Mouse (Mus musculus) stomach, embryonic 14.5 days (tissue): Measurements from ENCODE around the gene Reep6. TPM values are rescaled to one million over a fixed set of nuclear protein-coding genes. Genes with fewer than 3 reads are reported as not detected.
"Not testable (repeated sequence)": the region's sequence is repeated elsewhere in the genome, so short reads cannot be mapped to it uniquely, and the experiment has no call there.

Source experiments
- ATAC-seq: fragments of 200-750 bp; cut with Nextera tagmentation; 2 replicates; pipeline ENCODE4 v1.8.0; 2017; ENCODE audit warnings: low read depth, moderate TSS enrichment; ENCODE audit not compliant: insufficient number of reproducible peaks, insufficient read depth, low FRiP score
- H3K27ac ChIP-seq: fragments of 300-500 bp; sonication (generic); 2 replicates; pipeline ENCODE4 v1.5.1; 2014; ENCODE audit warnings: mild to moderate bottlenecking, low read length, moderate library complexity, mixed read lengths
- H3K27me3 ChIP-seq: fragments of 300-500 bp; sonication (generic); 2 replicates; pipeline ENCODE4 v1.6.1; 2014; ENCODE audit warnings: low read length, control low read depth, mixed read lengths; ENCODE audit not compliant: control insufficient read depth, insufficient read depth
- H3K36me3 ChIP-seq: fragments of 300-500 bp; sonication (generic); 2 replicates; pipeline ENCODE4 v1.6.1; 2014; ENCODE audit warnings: mild to moderate bottlenecking, control low read depth, low read length, moderate library complexity, mixed read lengths; ENCODE audit not compliant: control insufficient read depth, insufficient read depth
- H3K4me1 ChIP-seq: fragments of 300-500 bp; sonication (generic); 2 replicates; pipeline ENCODE4 v1.6.1; 2014; ENCODE audit warnings: low read length, control low read depth, mixed read lengths; ENCODE audit not compliant: control insufficient read depth, insufficient read depth
- H3K4me2 ChIP-seq: fragments of 300-500 bp; sonication (generic); replicated peaks from 2 replicates; pipeline ENCODE4 v1.6.1; 2014; ENCODE audit warnings: low read depth, low read length, control low read depth
- H3K4me3 ChIP-seq: fragments of 300-500 bp; sonication (generic); 2 replicates; pipeline ENCODE4 v1.5.1; 2014; ENCODE audit warnings: low read depth, low read length, control low read depth
- H3K9ac ChIP-seq: fragments of 300-500 bp; sonication (generic); replicated peaks from 2 replicates; pipeline ENCODE4 v1.6.1; 2014; ENCODE audit warnings: low read depth, mild to moderate bottlenecking, control low read depth, low read length, moderate library complexity, mixed read lengths
- H3K9me3 ChIP-seq: fragments of 300-500 bp; sonication (generic); 2 replicates; pipeline ENCODE4 v1.6.1; 2016; ENCODE audit warnings: low read depth, low read length, control low read depth; ENCODE audit not compliant: control insufficient read depth
- WGBS: fragments of 180-500 bp; shearing (Covaris S2); extraction: QIAGEN DNeasy Blood & Tissue Kit; methylation state at CpG from one replicate; pipeline ENCODE4 v1.1.7; 2014; 5-methylcytosine and 5-hydroxymethylcytosine counted together
- polyA plus RNA-seq: library from polyadenylated mRNA; unstranded; fragments of >200 nt; fragmentation: Nextera tagmentation; extraction: Ambion mirVana; gene quantifications from 2 replicates; pipeline ENCODE4 v1.2.1, GENCODE M21; 2014

The Reep6 gene
- polyA plus RNA-seq, 1 experiment from 2014 or later = 18.0 TPM

DNA sequence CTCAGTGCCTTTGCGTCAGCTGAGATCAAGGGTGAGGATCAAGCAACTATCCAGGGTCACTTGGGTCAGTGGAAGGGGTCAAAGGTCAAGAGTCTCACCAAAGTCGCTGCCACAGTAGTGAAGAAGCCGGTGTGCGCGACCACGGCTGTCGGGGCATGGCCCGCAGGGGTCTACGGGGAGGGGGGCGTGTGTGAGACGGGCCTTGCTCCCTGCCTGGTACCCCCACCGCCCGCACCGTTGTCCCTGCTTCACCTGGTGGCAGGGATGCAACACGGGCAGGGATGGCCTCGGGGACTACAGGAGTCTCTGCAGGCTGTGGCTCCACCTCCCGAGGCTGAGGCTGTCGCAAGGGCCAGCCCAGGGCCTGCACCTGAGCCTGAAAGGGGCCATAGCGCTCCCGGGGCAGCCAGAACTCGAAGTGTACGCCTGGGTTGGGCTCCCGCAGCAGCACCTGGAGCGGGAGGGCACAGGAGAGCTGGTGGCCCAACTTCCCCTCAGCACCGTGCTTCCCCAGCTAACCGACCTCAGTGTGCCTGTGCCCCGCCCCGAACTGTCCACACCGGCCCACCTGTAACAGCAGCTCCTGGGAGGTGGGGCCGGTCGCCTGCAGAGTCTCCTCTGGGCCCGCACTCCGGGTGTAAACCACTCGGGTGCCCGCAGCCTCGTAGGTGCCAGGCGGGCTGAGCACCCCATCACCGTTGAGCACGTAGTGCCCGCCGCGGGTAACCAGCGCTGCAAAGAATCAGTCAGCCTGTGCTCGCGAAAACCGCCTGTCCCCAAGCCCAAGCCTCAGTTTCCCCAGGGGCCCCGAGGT, 11.9 kb downstream of the Reep6 start:
- 5% methylated on average over 46 of the region's 47 CpGs for WGBS
- Histone ChIP-seq H3K9me3 (no peaks in the 10 kb centered on the region), H3K36me3 (no peaks in the 10 kb centered on the region), H3K9ac (no peak overlapping the region), H3K4me1 (peaks cover 17% of the 10 kb centered on the region), H3K27ac (no peak overlapping the region), H3K4me2 (peak overlapping the region; percentile 51), H3K27me3 (peaks cover 46% of the 10 kb centered on the region), H3K4me3 (peak overlapping the region; percentile 28; the same call in 1 of the 2 replicates)
- no peak for ATAC-seq

DNA sequence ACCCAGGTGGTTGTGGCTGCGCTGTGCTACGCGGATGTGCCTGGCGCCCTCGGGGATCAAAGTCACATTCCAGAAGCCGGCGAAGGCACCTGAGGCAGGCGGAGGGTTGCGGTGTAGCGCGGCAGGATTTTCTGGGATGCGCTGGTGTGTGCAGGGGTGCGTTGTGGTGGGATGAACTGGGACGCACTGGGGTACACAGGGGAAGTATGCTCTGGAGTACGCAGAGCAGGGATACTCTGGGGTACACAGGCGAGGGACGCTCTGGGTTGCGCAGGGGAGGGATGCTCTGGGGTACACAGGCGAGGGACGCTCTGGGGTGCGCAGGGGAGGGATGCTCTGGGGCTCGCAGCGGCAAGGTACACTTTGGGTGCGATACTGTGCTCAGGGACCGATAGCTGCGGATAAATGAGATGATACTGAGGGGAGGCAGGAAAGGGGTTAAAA, 12.6 kb downstream of the Reep6 start:
- Histone ChIP-seq H3K36me3 (no peaks in the 10 kb centered on the region), H3K27ac (no peak overlapping the region), H3K9me3 (no peaks in the 10 kb centered on the region), H3K27me3 (peaks cover 50% of the 10 kb centered on the region), H3K4me3 (peak overlapping the region; percentile 28; the same call in 1 of the 2 replicates), H3K9ac (no peak overlapping the region), H3K4me1 (peaks cover 17% of the 10 kb centered on the region), H3K4me2 (peak overlapping the region; percentile 51)
- 3% methylated on average over 26 of the region's 26 CpGs for WGBS
- 0 out of 2 replicates have a peak, but pooled peaks have one; percentile 1 for ATAC-seq

DNA sequence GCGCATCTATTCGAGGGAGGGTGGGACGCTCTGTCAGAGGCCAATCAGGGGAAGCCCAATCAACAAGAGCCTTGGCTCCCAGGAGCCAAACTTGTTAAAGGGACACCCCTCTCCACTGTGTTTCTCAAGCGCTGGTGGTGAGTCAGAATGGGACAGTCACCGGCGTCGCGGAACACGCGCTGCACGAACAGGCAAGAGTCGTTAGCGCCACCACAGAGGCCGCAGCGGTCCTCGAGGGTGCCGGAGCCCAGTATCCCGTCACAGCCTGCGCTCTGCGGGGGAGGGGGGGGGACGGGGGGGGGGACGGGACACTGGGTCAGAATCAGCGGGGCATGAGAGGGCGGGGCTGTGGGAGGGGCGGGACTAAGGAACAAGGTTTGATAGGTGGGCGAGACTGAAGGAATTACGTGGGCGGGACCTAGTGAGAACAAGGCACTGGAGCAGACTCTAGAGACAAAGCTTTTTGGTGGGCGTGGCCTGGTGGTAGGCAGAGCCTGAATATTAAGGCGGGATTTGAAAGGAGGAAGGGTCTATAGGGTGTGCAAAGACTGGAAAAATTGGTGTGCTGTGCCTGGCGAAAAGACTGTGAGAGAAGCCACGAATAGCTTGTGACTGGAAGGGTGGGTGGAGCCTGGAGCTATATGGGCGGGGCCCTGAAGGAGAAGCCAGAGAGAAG, 13.1 kb downstream of the Reep6 start:
- no peaks in the 10 kb centered on the region for H3K36me3 ChIP-seq
- WGBS = under 1% methylated on average over 33 of the region's 33 CpGs
- H3K27me3 ChIP-seq = peaks cover 54% of the 10 kb centered on the region
- peak; percentile 68 for ATAC-seq
- H3K9me3 ChIP-seq = no peaks in the 10 kb centered on the region
- H3K9ac ChIP-seq = no peak overlapping the region
- H3K4me2 ChIP-seq = peak overlapping the region; percentile 51
- H3K4me3 ChIP-seq = peak overlapping the region; percentile 28
- H3K27ac ChIP-seq = no peak overlapping the region; the same call in 1 of the 2 replicates
- H3K4me1 ChIP-seq = peaks cover 23% of the 10 kb centered on the region

DNA sequence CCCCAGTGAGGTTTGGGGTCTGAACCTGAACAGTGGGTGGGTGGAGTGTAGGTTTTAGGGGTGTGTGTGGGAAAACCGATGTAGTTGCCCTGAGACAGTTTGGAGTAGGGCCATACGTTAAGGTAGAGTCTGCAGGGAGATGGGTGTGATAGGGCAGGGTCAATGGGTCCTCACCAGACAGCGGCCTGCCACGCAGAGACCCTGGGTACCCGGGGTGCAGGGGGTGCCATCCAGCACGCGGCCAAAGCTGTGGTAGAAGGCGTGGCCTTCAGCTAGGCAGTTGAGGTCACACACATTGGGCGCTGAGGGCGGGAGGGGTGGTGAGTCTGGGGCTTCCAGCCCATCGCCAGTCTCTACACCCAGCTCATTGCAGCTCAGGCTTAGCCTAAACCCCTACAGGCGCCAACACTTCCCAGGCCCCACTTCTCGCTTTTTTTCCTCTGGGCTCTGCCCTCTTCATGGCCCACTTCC, 13.7 kb downstream of the Reep6 start:
- 27% methylated on average over 13 of the region's 13 CpGs for WGBS
- H3K9me3 ChIP-seq = no peaks in the 10 kb centered on the region

DNA sequence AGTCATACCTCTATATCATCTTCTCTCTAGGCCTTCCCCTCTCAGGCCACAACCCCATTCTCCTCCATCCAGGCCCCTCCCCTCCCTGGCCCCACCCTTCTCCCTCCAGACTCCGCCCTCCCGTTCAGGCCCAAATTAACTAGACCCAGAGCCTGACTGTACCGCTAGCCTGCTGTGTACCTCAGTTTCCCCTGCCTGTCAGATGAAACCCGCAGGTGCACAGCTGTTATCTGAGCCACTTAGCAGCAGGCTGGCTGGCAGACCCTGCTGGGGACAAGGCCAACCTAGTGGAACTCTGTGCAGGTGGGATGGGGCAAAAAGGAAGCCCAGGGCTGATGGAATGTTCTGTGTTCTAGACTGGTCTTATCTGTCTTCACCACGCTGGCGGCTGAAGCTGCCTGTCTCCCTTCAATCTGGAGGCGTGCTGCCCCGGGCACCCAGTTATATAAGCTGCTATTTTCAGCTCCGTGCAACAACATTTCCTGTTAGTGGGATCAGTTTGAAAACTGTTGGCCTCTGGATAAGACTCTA, 14.4 kb downstream of the Reep6 start:
- peaks cover 64% of the 10 kb centered on the region for H3K27me3 ChIP-seq
- H3K9ac ChIP-seq = no peak overlapping the region
- H3K9me3 ChIP-seq = no peaks in the 10 kb centered on the region
- no peak overlapping the region; the same call in 1 of the 2 replicates for H3K4me3 ChIP-seq
- H3K4me1 ChIP-seq = peaks cover 36% of the 10 kb centered on the region
- 43% methylated on average over 9 of the region's 9 CpGs for WGBS
- H3K4me2 ChIP-seq = no peak overlapping the region; the same call in 1 of the 2 replicates
- no peak overlapping the region for H3K27ac ChIP-seq
- no peak for ATAC-seq
- H3K36me3 ChIP-seq = no peaks in the 10 kb centered on the region

More for the DNA sequence above, 13.7 kb downstream of the Reep6 start:
- Histone ChIP-seq H3K27ac (peak overlapping the region; percentile 15; the same call in 1 of the 2 replicates), H3K4me3 (peak overlapping the region; percentile 28), H3K4me1 (peaks cover 29% of the 10 kb centered on the region), H3K36me3 (no peaks in the 10 kb centered on the region), H3K27me3 (peaks cover 58% of the 10 kb centered on the region), H3K9ac (no peak overlapping the region; the same call in 1 of the 2 replicates), H3K4me2 (peak overlapping the region; percentile 51)
- ATAC-seq = peak; percentile 5

DNA sequence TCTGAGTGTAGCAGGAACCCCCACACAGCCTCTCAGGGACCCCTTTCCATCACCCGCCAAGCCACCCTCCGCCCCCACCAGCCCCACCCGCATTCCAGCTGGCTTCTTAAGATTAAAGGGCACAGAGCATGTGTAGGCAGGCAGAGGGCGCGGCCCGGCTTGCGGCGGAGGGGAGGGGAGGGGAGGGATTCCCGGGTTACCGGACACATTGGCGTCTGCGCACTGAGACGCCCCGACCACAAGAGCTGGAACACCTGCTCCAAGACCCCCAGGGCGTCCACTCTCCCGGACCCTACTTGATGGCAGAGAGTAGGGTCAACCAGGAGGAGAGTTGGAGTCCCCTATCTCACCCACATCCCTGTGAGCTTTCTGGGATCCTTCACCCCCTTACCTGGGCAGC, 15.4 kb downstream of the Reep6 start:
- Histone ChIP-seq H3K27me3 (peaks cover 67% of the 10 kb centered on the region), H3K9me3 (no peaks in the 10 kb centered on the region), H3K4me2 (peak overlapping the region; percentile 17; the same call in 1 of the 2 replicates), H3K9ac (no peak overlapping the region), H3K4me1 (peaks cover 40% of the 10 kb centered on the region), H3K36me3 (no peaks in the 10 kb centered on the region), H3K4me3 (0 out of 2 replicates have a peak overlapping the region, but pooled peaks have one; percentile 5), H3K27ac (no peak overlapping the region)
- WGBS = 4% methylated on average over 16 of the region's 16 CpGs
- ATAC-seq = no peak

DNA sequence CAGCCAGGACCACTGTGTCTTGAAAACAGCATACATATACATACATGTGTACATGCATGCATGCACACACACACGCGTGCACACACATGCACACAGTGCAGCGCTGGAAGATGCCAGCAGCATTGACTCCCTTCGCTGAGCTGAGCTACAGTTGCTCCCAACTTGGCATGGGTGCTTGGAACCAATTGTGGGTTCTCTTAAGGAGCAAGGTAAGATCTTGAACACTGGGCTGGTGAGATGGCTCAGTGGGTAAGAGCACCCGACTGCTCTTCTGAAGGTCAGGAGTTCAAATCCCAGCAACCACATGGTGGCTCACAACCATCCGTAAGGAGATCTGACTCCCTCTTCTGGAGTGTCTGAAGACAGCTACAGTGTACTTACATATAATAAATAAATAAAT, 16.2 kb downstream of the Reep6 start:
- ATAC-seq, H3K4me2 ChIP-seq, H3K9me3 ChIP-seq, H3K4me3 ChIP-seq, H3K36me3 ChIP-seq, H3K9ac ChIP-seq, H3K27ac ChIP-seq: not testable (repeated sequence)
- Histone ChIP-seq H3K4me1 (peaks cover 40% of the 10 kb centered on the region), H3K27me3 (peaks cover 64% of the 10 kb centered on the region)
- 76% methylated on average over 5 of the region's 6 CpGs for WGBS

DNA sequence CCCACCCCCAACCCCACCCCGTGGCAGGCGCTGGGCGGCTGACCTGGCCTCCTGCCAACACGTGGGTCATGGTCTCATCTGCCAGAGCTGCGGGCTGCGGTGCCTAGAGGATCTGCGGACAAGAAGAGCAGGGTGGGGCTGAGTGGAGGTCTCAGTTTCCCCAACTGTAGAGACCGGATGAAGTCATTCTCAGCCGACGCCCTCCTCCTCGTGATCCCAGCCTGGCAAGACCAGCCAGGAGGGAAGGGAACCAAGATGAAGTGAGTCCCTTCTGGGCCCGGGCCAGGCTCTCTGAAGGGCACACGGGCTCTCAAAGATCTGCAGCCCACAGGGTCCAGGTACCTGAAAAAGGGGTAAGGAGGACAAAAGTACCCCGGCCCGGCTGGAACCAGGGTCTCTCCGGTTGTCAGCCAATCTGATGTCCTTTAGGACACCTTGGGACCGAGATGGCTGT, 17.8 kb downstream of the Reep6 start:
- 11% methylated on average over 17 of the region's 17 CpGs for WGBS
- Histone ChIP-seq H3K4me1 (peaks cover 35% of the 10 kb centered on the region; the same call in 1 of the 2 replicates), H3K4me2 (peak overlapping the region; percentile 57), H3K27ac (no peak overlapping the region), H3K9ac (peak overlapping the region; percentile 25; the same call in 1 of the 2 replicates), H3K27me3 (peaks cover 51% of the 10 kb centered on the region), H3K36me3 (no peaks in the 10 kb centered on the region), H3K9me3 (no peaks in the 10 kb centered on the region), H3K4me3 (peak overlapping the region; percentile 34)
- ATAC-seq = no peak
